Mouse (Mus musculus) urinary bladder, adult 18-20 months (tissue): ENCODE data around the gene Negr1.

Source experiments
- DNase-seq, 2 experiments: peaks; one replicate each; pipeline ENCODE4 v3.0.0; 2022; ENCODE audit warnings: low spot score in 2 of 2, mixed read lengths in 2 of 2

Negr1 gene

GRCm38 (mm10) chr3:156690059-156690605 lies 128.5 kb downstream of the Negr1 start:
- no peak for DNase-seq

- DNase-seq, result no peak
Observed at GRCm38 (mm10) chr3:156698687-156699086, 137.1 kb downstream of the Negr1 start.

GRCm38 (mm10) chr3:156703241-156703640 lies 141.6 kb downstream of the Negr1 start:
- DNase-seq, result no peak

GRCm38 (mm10) chr3:156710240-156710639 lies 148.6 kb downstream of the Negr1 start:
- DNase-seq, result no peak

GRCm38 (mm10) chr3:156710693-156711092 lies 149.1 kb downstream of the Negr1 start:
- no peak for DNase-seq

- no peak for DNase-seq
Observed at GRCm38 (mm10) chr3:156736335-156736734, 174.7 kb downstream of the Negr1 start.

- DNase-seq, result no peak
Observed at GRCm38 (mm10) chr3:156739529-156739928, 177.9 kb downstream of the Negr1 start.

- DNase-seq, result no peak
Observed at GRCm38 (mm10) chr3:156743266-156743665, 181.7 kb downstream of the Negr1 start.

- no peak for DNase-seq
Observed at GRCm38 (mm10) chr3:156745218-156745770, 183.7 kb downstream of the Negr1 start.

- DNase-seq, result no peak
Observed at GRCm38 (mm10) chr3:156747456-156747855, 185.9 kb downstream of the Negr1 start.

GRCm38 (mm10) chr3:156753780-156754373 lies 192.3 kb downstream of the Negr1 start:
- no peak for DNase-seq

GRCm38 (mm10) chr3:156754790-156755530 lies 193.4 kb downstream of the Negr1 start:
- DNase-seq, result no peak

- DNase-seq, result no peak
Observed at GRCm38 (mm10) chr3:156765015-156765414, 203.4 kb downstream of the Negr1 start.

- DNase-seq, result no peak
Observed at GRCm38 (mm10) chr3:156766171-156766845, 204.7 kb downstream of the Negr1 start.

GRCm38 (mm10) chr3:156771626-156772025 lies 210.0 kb downstream of the Negr1 start:
- no peak for DNase-seq

GRCm38 (mm10) chr3:156772057-156772456 lies 210.5 kb downstream of the Negr1 start:
- no peak for DNase-seq

GRCm38 (mm10) chr3:156784309-156784852 lies 222.8 kb downstream of the Negr1 start:
- no peak for DNase-seq

- no peak for DNase-seq
Observed at GRCm38 (mm10) chr3:156786355-156786754, 224.8 kb downstream of the Negr1 start.

GRCm38 (mm10) chr3:156791234-156791633 lies 229.6 kb downstream of the Negr1 start:
- no peak for DNase-seq

GRCm38 (mm10) chr3:156792743-156793142 lies 231.1 kb downstream of the Negr1 start:
- DNase-seq, result no peak

- no peak for DNase-seq
Observed at GRCm38 (mm10) chr3:156794091-156794490, 232.5 kb downstream of the Negr1 start.

GRCm38 (mm10) chr3:156794610-156795009 lies 233.0 kb downstream of the Negr1 start:
- no peak for DNase-seq
